Mouse (Mus musculus) neutrophil, adult 59 days (primary cell): ENCODE measurements around the gene Gprin1. TPM values are rescaled to one million over a fixed set of nuclear protein-coding genes. Genes with fewer than 3 reads are reported as not detected.

Source experiments
- total RNA-seq, 2 experiments: library from RNA; stranded (reverse); gene quantifications; 1 replicate in 1 of 2; 2 replicates in 1 of 2; pipeline ENCODE4 v1.2.4; 2023

Gene Gprin1
- total RNA-seq: not detected

GRCm38 (mm10) chr13:54749864-54750411, at the start of gene Gprin1:
Gene Gprin1, minus strand, starts transcription at chr13:54749874.

GRCm38 (mm10) chr13:54788740-54789560, 39.3 kb upstream of the Gprin1 start, which contains the start of gene Tspan17:
Gene Tspan17, plus strand, starts transcription at chr13:54789377.

GRCm38 (mm10) chr13:54783698-54784097, 34.0 kb upstream of the Gprin1 start, which contains the start of gene Eif4e1b:
Gene Eif4e1b, plus strand, starts transcription at chr13:54783998.

GRCm38 (mm10) chr13:54766192-54766768, 16.6 kb upstream of the Gprin1 start, which contains the start of gene Sncb:
Gene Sncb, minus strand, starts transcription at chr13:54766595.

GRCm38 (mm10) chr13:54701243-54701642, 48.4 kb downstream of the Gprin1 start, which contains the start of gene Cdhr2:
Gene Cdhr2, plus strand, starts transcription at chr13:54701461.

GRCm38 (mm10) chr13:54693558-54694347, 55.9 kb downstream of the Gprin1 start, which contains the start of gene Rnf44:
Gene Rnf44, minus strand, starts transcription at chr13:54693907.

Other genes with a start within 250 kb of the Gprin1 start
- 1 to 10 TPM; 4.3 to 4.7 TPM for gene Simc1, start 246.1 kb downstream of the Gprin1 start, total RNA-seq
- 10 to 100 TPM; 34.5 to 41.0 TPM for gene 4833439L19Rik, start 184.4 kb downstream of the Gprin1 start, total RNA-seq
- 1 to 10 TPM; 7.4 to 8.4 TPM for gene Arl10, start 174.9 kb downstream of the Gprin1 start, total RNA-seq
- 1 to 10 TPM; 6.3 to 7.5 TPM for gene Nop16, start 159.8 kb downstream of the Gprin1 start, total RNA-seq
- gene Higd2a, start 159.7 kb downstream of the Gprin1 start, total RNA-seq: 10 to 100 TPM; 60.7 to 66.3 TPM
- gene Cltb, start 138.5 kb downstream of the Gprin1 start, total RNA-seq: 1 to 10 TPM; 5.6 to 7.7 TPM
- 10 to 100 TPM; 34.6 to 41.0 TPM for gene Faf2, start 128.1 kb downstream of the Gprin1 start, total RNA-seq
- gene Rnf44, start 56.0 kb downstream of the Gprin1 start, total RNA-seq: 100 to 1,000 TPM; 140 to 150 TPM
- gene Cdhr2, start 48.4 kb downstream of the Gprin1 start, total RNA-seq: not detected
- gene Sncb, start 16.7 kb upstream of the Gprin1 start, total RNA-seq: not detected
- gene Eif4e1b, start 34.1 kb upstream of the Gprin1 start, total RNA-seq: not detected
- gene Tspan17, start 39.5 kb upstream of the Gprin1 start, total RNA-seq: 10 to 100 TPM; 10.1 to 15.7 TPM
- under 1 TPM in 1 of 2 experiments, not detected in 1; 0.11 TPM for gene Unc5a, start 199.5 kb upstream of the Gprin1 start, total RNA-seq